In the genomic region with DNA sequence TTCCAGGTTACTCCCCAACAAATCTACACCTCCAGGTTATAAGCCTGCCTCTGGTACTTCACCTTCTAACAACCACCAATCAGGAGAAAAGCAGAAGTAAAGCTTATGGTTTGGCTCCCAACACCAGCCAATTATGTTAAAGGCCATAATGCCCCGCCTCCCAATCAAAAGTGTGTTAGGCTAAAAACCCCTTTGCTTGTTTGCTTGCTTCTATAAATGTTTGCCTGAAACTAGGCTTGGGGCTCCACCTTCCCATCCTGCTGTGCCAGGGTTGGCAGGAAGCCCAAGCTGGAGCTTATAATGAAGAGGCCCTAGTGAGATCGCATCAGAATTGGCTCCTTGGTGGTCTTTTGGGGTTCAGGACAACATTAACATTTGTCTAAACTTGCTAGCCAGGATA, we compare ENCODE assay signal across 11 mouse cellular contexts. TPM values are rescaled to one million over a fixed set of nuclear protein-coding genes. Genes with fewer than 3 reads are reported as not detected.
DNase-seq lines count a peak whose midpoint lies in the region; ATAC-seq lines count a peak whose summit lies in the region.
"Had no signal": no experiment of that assay in that cellular context is flagged by ENCODE, and none has a peak within 500 bp of the region (broad histone marks: within the 10 kb centered on the region; RNA-seq: fewer than 3 reads in every experiment).

No protein-coding gene starts in this region.

- no peak for ATAC-seq in kidney, embryonic 14.5 days (ENCODE audit: low FRiP score, low TSS enrichment)
- ATAC-seq: forebrain, embryonic 13.5 days had no signal

- 92% methylated on average over 2 of the region's 2 CpGs for WGBS in kidney, embryonic 14.5 days

- no peak overlapping the region for H3K9ac ChIP-seq in kidney, embryonic 14.5 days (ENCODE audit: low read depth, low read length)
- H3K9ac ChIP-seq: forebrain, embryonic 13.5 days; neural tube, embryonic 12.5 days; stomach, embryonic 15.5 days had no signal

- no peaks in the 10 kb centered on the region for H3K9me3 ChIP-seq in kidney, embryonic 14.5 days (ENCODE audit: control insufficient read depth, low read length)
- H3K9me3 ChIP-seq: forebrain, embryonic 13.5 days; neural tube, embryonic 12.5 days; stomach, embryonic 15.5 days had no signal

- no peak overlapping the region for H3K4me3 ChIP-seq in kidney, embryonic 14.5 days (ENCODE audit: low read length)
- H3K4me3 ChIP-seq: forebrain, embryonic 13.5 days; neural tube, embryonic 12.5 days; stomach, embryonic 15.5 days had no signal

- peaks cover 5% of the 10 kb centered on the region; the same call in 1 of the 2 replicates for H3K4me1 ChIP-seq in kidney, embryonic 14.5 days (ENCODE audit: control insufficient read depth, insufficient read depth, low read length)
- H3K4me1 ChIP-seq: stomach, embryonic 15.5 days had no signal

- H3K27ac ChIP-seq in kidney, embryonic 14.5 days (ENCODE audit: low read depth, low read length): no peak overlapping the region
- H3K27ac ChIP-seq: forebrain, embryonic 13.5 days; neural tube, embryonic 12.5 days; stomach, embryonic 15.5 days had no signal

- H3K36me3 ChIP-seq in kidney, embryonic 14.5 days (ENCODE audit: control insufficient read depth, insufficient read depth, low read length): no peaks in the 10 kb centered on the region
- H3K36me3 ChIP-seq: neural tube, embryonic 12.5 days; stomach, embryonic 15.5 days had no signal

- H3K27me3 ChIP-seq in kidney, embryonic 14.5 days (ENCODE audit: control insufficient read depth, insufficient read depth, low read length): no peaks in the 10 kb centered on the region
- H3K27me3 ChIP-seq: forebrain, embryonic 13.5 days; neural tube, embryonic 12.5 days; stomach, embryonic 15.5 days had no signal

- no peak overlapping the region for H3K4me2 ChIP-seq in kidney, embryonic 14.5 days (replicated peaks; ENCODE audit: low read depth, low read length)
- H3K4me2 ChIP-seq: forebrain, embryonic 13.5 days; neural tube, embryonic 12.5 days; stomach, embryonic 15.5 days had no signal

- peak; percentile 26 for DNase-seq in adrenal gland, adult 2 months
- DNase-seq in adrenal gland, adult 8-10 months: no peak
- DNase-seq in kidney, adult 11 months: peak; percentile 64
- DNase-seq in 3T3-L1 (ENCODE audit: low read depth, low spot score): peak; percentile 2
- peak; percentile 47 for DNase-seq in kidney, postnatal 14 days
- no peak for DNase-seq in spleen, postnatal 4 days (ENCODE audit: low spot score in 2 of 2)
- DNase-seq in c-Kit-positive CD71-positive TER-119-positive erythroid progenitor cells, embryonic 14.5 days (ENCODE audit: low spot score): no peak

RNA-seq across cellular contexts. Expression of gene Zfp619, which starts 31.8 kb away (rescaled TPM):
- total RNA-seq in adrenal gland, adult 2 months (2021): 1 to 10 TPM; 2.3 to 2.6 TPM
- polyA plus RNA-seq in adrenal gland, adult 2 months (2012; rRNA removed): 0.07 and 0.12 TPM in 2 replicates
- total RNA-seq in adrenal gland, adult 8-10 months (2022): 1 to 10 TPM; 2.0 to 4.5 (median 3.0) TPM
- 2.0 and 3.7 TPM in 2 replicates for polyA plus RNA-seq in kidney, embryonic 14.5 days (2014; fragmentation: Nextera tagmentation; extraction: Ambion mirVana)

Comparison
In these comparisons a context has a peak if more than half of its experiments do, and no peak if none do; other contexts are left out.
1. DNase-seq: peak in adrenal gland, adult 2 months (single experiment), kidney, adult 11 months (single experiment), 3T3-L1 (single experiment) and kidney, postnatal 14 days (single experiment); none in adrenal gland, adult 8-10 months (single experiment), spleen, postnatal 4 days (0 of 2) and c-Kit-positive CD71-positive TER-119-positive erythroid progenitor cells, embryonic 14.5 days (single experiment).